Mouse (Mus musculus) cerebellum, adult 18-20 months (tissue): ENCODE data around the gene Ttc39a.

ENCODE experiments used
- DNase-seq, 2 experiments: peaks; one replicate each; pipeline ENCODE4 v3.0.0; 2021

Gene Ttc39a

DNA sequence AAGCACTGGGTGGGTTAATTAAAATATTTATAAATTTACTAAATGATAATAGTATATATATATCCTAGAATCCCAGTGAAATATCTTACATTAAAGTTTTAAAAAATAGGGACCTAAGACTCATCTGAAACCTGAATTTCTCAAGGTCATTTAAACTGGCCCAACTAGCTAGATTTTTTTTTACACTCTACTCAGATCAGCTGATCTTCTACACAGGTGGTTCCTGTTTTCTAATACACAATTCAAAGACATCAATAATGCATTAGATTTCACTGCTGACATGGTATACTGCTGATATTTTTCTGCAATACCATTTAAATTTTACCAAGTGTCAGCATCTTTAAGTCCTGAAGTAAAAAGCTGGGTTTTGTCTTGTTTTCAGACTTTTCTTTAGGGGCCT is 57.5 kb downstream of the Ttc39a start:
- DNase-seq: no peak

DNA sequence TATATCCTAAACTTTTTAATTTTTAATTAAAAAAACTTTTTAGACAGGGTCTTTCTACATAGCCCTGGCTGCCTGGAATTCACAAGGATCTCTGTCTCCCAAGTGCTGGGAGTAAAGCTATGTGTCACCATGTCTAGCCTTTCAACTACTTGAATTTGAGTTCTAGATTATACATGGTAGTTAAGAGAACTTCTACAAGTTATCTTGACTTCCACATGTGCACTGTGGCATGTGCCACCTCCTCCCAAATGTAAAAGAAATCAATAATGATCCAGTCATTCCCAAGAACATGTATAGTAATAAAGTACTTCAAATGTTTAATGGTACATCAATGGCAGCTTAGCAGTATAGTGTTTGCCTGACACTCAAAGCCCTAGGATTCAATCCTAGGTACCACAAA is 61.3 kb downstream of the Ttc39a start:
- no peak for DNase-seq

DNA sequence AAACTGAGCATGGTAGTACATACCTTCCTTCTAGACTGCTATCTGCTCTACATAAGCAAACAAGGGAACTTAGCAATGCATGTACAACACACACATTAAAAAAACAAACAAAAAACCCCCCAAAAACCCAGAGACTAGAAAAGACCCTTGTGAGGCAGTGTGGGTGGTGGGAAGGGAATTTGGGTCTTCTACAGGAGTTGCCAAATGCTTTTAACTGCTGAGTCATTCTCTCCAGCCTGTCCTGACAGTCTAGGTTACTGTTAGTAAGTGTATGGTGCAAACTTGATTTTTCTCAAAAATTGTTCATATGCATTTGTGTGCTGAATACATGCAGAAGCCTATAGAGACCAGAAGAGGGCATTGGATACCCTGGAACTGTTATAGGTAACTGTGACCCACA is 65.2 kb downstream of the Ttc39a start:
- DNase-seq: no peak

DNA sequence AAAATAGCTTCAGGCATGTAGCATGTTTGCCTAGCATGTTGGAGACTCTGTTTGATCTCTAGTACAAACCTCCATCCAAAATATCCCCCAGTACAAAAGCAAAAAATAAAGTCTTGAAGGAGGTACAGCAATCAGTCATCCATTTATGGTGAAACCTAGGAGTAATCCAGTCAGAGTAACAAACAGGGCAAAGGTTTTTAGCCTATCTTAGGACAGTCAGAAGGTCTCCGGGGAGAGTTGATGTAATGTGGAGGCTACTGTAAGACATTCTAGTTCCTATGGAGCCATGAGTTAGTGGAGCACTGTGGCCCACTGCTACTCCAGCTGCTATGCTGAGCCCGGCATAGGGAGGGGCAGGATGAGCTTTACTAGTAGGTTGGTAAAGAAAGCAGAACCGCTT is 66.1 kb downstream of the Ttc39a start:
- DNase-seq: no peak

DNA sequence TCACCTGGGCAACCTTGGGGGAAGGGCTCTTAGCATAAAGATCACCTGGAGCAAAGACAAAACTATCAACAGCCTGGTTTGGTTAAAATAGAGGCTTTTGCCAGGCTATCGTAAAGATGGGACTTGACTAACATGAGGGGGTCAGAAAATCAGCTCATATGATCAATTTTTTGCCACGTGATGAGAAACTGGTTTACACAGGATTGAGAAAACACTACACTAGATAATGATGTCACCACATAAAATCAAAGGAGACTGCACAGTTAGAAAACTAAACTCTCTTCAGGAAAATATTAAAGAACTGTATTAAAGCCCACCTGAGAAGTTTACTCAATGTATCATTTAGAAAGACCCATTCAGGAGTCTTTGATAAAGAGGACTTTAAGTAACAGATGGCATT is 68.7 kb downstream of the Ttc39a start:
- DNase-seq: no peak

DNA sequence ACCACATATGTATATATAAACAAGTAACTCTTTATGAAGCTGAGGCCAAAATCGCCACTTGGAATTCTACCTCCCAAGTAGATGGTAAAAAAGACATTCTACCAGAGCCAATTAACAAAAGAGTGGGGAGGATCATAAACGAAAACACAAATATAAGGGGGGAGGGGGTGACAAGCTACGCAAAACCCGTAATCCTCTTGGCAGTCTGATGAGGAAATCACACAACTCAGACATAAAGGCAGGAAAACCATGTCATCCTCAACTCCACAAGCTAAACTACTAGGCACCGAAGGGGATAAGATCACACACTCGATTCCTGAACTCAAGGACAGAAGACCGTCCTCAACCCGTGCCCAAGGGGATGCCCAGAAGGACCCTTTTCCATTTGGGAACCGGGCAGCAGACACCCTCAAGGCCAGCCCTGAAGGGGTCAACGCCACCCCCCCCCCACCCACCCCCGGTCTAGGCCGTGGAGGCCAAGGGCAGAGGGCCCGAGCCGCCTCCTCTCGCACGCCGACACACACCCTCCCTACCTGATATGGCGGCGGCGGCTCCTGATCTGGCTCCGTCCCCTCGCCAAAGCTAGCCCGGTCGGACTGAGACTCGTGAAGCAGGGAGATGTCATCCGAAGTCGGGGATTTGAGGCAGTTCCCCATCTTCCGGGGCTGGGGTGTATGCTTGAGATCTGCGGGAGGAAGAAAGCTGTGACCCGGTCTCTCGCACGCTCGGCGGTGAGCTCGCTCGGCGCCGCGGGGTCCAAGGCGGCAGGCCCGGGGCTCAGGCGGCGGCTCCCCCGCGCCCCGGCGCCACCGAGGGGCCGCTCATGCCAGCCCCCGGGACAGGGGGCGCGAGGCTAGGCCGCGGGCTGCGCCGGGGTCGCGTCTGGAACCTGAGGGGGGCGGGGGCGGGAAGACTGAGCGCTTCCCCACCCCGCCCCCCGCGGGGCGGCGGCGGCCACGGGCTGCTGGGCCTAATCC is 69.4 kb downstream of the Ttc39a start:
- peak; percentile 55 to 69 for DNase-seq

DNA sequence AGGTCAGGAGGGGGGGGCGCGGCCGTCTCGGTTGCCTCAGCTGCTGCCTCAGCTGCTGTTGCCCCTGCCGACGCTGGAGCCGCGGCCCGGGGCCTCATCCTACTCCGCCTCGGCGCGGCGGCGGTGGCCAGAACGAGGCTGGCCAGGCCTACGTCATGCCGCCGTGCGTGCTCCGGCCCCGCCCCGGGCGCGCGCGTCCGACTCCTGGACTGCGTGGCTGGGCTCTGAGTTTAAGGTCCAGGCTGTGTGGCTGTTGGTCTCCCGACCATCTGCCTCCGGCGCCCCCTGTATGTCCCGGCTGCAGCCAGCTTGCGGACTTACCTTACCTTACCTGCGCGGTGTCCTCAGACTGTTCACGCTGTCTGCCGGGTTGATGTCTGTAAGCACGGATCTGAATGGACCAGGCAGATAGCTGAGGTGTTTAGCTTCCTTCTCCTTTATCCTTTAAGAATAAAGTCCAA is 70.2 kb downstream of the Ttc39a start:
- peak; percentile 92 to 96 for DNase-seq

DNA sequence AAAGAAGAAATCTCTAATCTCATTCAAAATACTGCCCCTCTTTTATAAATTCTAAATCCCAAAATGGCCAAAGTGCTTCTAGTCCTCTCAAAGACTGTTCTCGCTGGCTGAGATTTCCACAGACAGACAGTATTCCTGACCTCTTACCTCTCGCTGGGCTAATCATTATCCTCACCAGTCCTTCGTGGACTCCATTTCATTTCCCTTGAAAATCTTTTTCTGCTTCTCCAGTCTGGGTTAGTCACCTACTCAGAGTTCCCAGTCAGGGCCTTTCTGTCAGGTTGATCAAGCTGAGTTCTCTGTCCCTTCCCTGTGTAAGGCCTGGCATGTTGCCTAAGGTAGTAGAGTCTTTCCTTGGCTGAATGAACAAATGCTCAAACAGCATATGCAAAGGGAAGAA is 71.0 kb downstream of the Ttc39a start:
- no peak for DNase-seq

DNA sequence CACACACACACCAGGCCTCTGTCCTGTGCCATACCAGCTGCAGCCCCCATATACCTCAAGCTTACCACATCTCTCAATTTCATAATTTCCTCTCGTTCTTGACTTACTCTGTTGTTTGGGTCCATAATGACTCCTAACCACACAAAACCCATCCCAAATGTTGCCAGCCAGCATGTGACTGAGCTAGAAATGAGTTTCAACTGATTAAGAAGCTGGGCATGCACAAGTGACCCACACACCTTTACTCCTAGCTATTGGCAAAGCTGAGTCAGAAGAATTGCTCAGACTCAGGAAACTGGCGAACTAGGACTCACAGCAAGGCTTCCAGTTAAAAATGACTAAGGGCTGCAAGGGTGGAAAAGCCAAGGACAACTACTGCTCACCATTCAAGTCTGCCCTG is 75.0 kb downstream of the Ttc39a start:
- DNase-seq: no peak

DNA sequence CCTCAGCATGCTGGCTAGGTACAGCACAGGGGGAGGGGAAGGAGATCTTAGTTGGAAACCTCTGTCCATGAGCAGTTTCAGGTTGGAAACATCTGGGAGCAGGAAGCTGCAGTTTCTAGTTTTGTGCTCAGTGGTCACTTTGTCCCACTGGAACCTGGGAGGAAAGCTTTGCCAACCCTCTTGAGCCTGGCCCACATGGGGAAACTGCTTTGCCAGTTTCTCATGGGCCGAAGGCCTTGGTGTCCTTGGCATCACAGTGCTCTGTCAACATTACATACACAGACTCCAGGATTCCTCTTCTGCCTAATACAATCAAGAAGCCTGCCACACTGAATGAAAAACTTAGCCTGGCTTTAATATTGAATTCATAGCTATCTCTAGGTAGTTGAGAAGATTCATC is 76.3 kb downstream of the Ttc39a start:
- DNase-seq: no peak

DNA sequence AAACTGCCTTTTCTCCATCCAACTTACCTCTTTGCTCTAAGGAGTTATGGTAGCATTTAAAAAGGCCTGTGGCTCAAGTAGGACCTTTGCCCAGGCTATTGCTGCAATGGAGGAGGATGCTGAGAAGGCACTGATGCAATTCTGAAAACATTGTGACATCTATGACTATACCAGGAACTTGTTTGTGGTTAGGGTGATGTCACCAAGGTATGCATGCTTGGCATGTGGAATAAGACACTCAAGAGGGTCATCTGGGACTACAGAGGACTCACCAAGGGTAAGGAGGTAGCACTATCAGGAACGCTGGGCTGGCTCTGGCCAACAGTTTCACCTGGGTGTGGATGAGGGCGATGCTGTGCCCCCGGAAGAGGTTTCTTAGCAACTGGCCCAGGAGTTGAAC is 78.2 kb downstream of the Ttc39a start, which contains the start of gene Rnf11:
TSS of gene Rnf11 (minus strand) at position 108 of the 400 bp plus-strand sequence.
- DNase-seq: no peak

DNA sequence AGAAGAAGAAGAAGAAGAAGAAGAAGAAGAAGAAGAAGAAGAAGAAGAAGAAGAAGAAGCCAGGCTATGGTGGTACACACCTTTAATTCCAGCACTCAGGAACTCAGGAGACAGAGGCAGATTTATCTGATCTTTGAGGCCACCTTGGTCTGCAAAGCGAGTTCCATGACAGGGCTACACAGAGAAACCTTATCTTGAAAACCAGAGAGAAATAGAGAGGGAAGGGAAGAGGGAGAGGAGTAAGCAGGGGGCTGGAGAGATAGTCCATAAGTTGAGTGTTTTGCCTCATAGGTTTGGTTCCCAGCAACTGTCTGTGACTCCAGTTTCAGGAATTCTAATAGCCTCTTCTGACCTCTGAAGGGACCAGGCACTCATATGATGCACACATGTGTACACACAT is 82.4 kb downstream of the Ttc39a start:
- DNase-seq: no peak

DNA sequence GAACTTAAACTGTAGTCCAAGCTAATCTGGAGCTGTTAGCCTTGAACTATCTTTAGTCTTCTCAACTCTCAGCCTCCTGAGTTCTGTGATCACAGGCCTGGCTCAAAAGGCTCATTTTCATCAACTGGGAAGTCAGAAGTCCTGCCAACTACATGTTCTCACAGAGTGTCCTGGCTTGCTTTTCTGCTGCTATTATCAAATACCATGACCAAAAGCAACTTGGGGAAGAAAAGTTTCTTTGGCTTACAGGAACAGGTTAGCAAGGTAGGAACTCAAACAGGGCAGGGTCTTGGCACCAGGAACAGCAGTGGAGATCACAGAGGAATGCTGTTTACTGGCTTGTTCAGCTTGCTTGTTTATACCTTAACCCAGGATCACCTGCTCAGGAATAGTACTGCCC is 87.2 kb downstream of the Ttc39a start:
- no peak for DNase-seq
